Comparison of ENCODE assay signal across 9 mouse cellular contexts in genomic region chr1:89183261-89183831, GRCm38 (mm10).
DNase-seq lines count a peak whose midpoint lies in the region; ATAC-seq and TF ChIP-seq lines count a peak whose summit lies in the region.
"Had no signal": no experiment of that assay in that cellular context is flagged by ENCODE, and none has a peak within 500 bp of the region (broad histone marks: within the 10 kb centered on the region; RNA-seq: fewer than 3 reads in every experiment).

No protein-coding gene starts in this region.

- no peaks in the 10 kb centered on the region for H3K27me3 ChIP-seq in kidney, embryonic 16.5 days (ENCODE audit: insufficient read depth, low read length)
- H3K27me3 ChIP-seq in kidney, adult 2 months (replicated peaks; ENCODE audit: control insufficient read depth, insufficient read depth, low read length), result no peaks in the 10 kb centered on the region
- H3K27me3 ChIP-seq in forebrain, embryonic 14.5 days (replicated peaks; ENCODE audit: control insufficient read depth, insufficient read depth, low read length), result no peaks in the 10 kb centered on the region
- H3K27me3 ChIP-seq in hindbrain, embryonic 14.5 days (ENCODE audit: control insufficient read depth, insufficient read depth, low read length), result no peaks in the 10 kb centered on the region
- H3K27me3 ChIP-seq in midbrain, embryonic 11.5 days (ENCODE audit: control insufficient read depth, insufficient read depth, low read length), result no peaks in the 10 kb centered on the region
- H3K27me3 ChIP-seq: liver, embryonic 15.5 days had no signal

- no peak for TF ChIP-seq POLR2A in kidney, adult 2 months (IDR thresholded peaks at IDR 0.05; ENCODE audit: low read depth, low read length)

- no peak overlapping the region for H3K4me3 ChIP-seq in kidney, embryonic 16.5 days (ENCODE audit: low read length)
- no peak overlapping the region for H3K4me3 ChIP-seq in kidney, adult 2 months (ENCODE audit: insufficient read depth, low read depth, low read length)
- no peak overlapping the region for H3K4me3 ChIP-seq in forebrain, embryonic 14.5 days (ENCODE audit: low read depth, low read length)
- H3K4me3 ChIP-seq in hindbrain, embryonic 14.5 days (replicated peaks; ENCODE audit: low read length), result no peak overlapping the region
- H3K4me3 ChIP-seq in midbrain, embryonic 11.5 days (ENCODE audit: low read depth, low read length), result no peak overlapping the region
- H3K4me3 ChIP-seq: liver, embryonic 15.5 days had no signal

- no peak for DNase-seq in kidney, adult 2 months
- peak; percentile 86 for DNase-seq in forebrain, embryonic 14.5 days (ENCODE audit: low spot score)
- peak; percentile 52 for DNase-seq in hindbrain, embryonic 14.5 days (ENCODE audit: low spot score)
- DNase-seq in midbrain, embryonic 11.5 days (ENCODE audit: low spot score, missing footprints), result peak; percentile 96
- DNase-seq in layer of hippocampus, postnatal 14 days (ENCODE audit: low spot score in 2 of 2), result no peak
- DNase-seq in cerebellum, postnatal 10 days, result no peak

- H3K9ac ChIP-seq in kidney, embryonic 16.5 days (replicated peaks; ENCODE audit: low read length), result no peak overlapping the region
- no peak overlapping the region for H3K9ac ChIP-seq in forebrain, embryonic 14.5 days (ENCODE audit: low read length)
- H3K9ac ChIP-seq in hindbrain, embryonic 14.5 days, result no peak overlapping the region
- H3K9ac ChIP-seq in midbrain, embryonic 11.5 days (ENCODE audit: low read length), result peak overlapping the region; percentile 47
- H3K9ac ChIP-seq: liver, embryonic 15.5 days had no signal

- H3K36me3 ChIP-seq in kidney, embryonic 16.5 days (ENCODE audit: insufficient read depth, low read length), result no peaks in the 10 kb centered on the region
- no peaks in the 10 kb centered on the region for H3K36me3 ChIP-seq in kidney, adult 2 months (ENCODE audit: control insufficient read depth, insufficient read depth, low read length)
- H3K36me3 ChIP-seq in forebrain, embryonic 14.5 days (ENCODE audit: control insufficient read depth, insufficient read depth, low read length), result no peaks in the 10 kb centered on the region
- no peaks in the 10 kb centered on the region for H3K36me3 ChIP-seq in hindbrain, embryonic 14.5 days (replicated peaks; ENCODE audit: control insufficient read depth, insufficient read depth)
- no peaks in the 10 kb centered on the region for H3K36me3 ChIP-seq in midbrain, embryonic 11.5 days (ENCODE audit: control insufficient read depth, insufficient read depth, low read length)
- H3K36me3 ChIP-seq: liver, embryonic 15.5 days had no signal

- peak overlapping the region; percentile 2; the same call in 1 of the 2 replicates for H3K27ac ChIP-seq in kidney, embryonic 16.5 days (ENCODE audit: low read length)
- no peak overlapping the region for H3K27ac ChIP-seq in kidney, adult 2 months (ENCODE audit: insufficient read depth, low read depth, low read length)
- H3K27ac ChIP-seq in forebrain, embryonic 14.5 days (ENCODE audit: low read depth, low read length), result peak overlapping the region; percentile 27; the same call in 1 of the 2 replicates
- H3K27ac ChIP-seq in hindbrain, embryonic 14.5 days, result no peak overlapping the region
- peak overlapping the region; percentile 57; the same call in 1 of the 2 replicates for H3K27ac ChIP-seq in midbrain, embryonic 11.5 days (ENCODE audit: low read depth, low read length)
- H3K27ac ChIP-seq: liver, embryonic 15.5 days had no signal

- H3K4me2 ChIP-seq in kidney, embryonic 16.5 days (replicated peaks; ENCODE audit: low read depth, low read length), result no peak overlapping the region
- peak overlapping the region; percentile 23 for H3K4me2 ChIP-seq in forebrain, embryonic 14.5 days (ENCODE audit: low read length)
- peak overlapping the region; percentile 28 for H3K4me2 ChIP-seq in hindbrain, embryonic 14.5 days (replicated peaks)
- peak overlapping the region; percentile 19; the same call in 1 of the 2 replicates for H3K4me2 ChIP-seq in midbrain, embryonic 11.5 days
- H3K4me2 ChIP-seq: liver, embryonic 15.5 days had no signal

- H3K9me3 ChIP-seq in kidney, embryonic 16.5 days (ENCODE audit: low read length), result no peaks in the 10 kb centered on the region
- no peaks in the 10 kb centered on the region for H3K9me3 ChIP-seq in forebrain, embryonic 14.5 days (replicated peaks; ENCODE audit: control insufficient read depth, low read length)
- H3K9me3 ChIP-seq in hindbrain, embryonic 14.5 days (ENCODE audit: control insufficient read depth, low read length), result no peaks in the 10 kb centered on the region
- no peaks in the 10 kb centered on the region for H3K9me3 ChIP-seq in midbrain, embryonic 11.5 days (ENCODE audit: control insufficient read depth, low read length)
- H3K9me3 ChIP-seq: liver, embryonic 15.5 days had no signal

- TF ChIP-seq CTCF in kidney, adult 2 months (conservative IDR thresholded peaks at IDR 0.05; ENCODE audit: insufficient read depth, insufficient read length, low read depth, low read length), result no peak

- ATAC-seq in kidney, embryonic 16.5 days (ENCODE audit: low FRiP score, low TSS enrichment), result 0 out of 2 replicates have a peak, but pooled peaks have one; percentile 42
- ATAC-seq in forebrain, embryonic 14.5 days, result peak; percentile 69
- no peak; the same call in 1 of the 2 replicates for ATAC-seq in hindbrain, embryonic 14.5 days (ENCODE audit: low FRiP score)
- ATAC-seq in midbrain, embryonic 11.5 days (ENCODE audit: low FRiP score), result peak; percentile 79
- no peak for ATAC-seq in erythroblast, adult 5-6 weeks (replicated peaks; ENCODE audit: low FRiP score, poor library complexity, severe bottlenecking)

- peaks cover 7% of the 10 kb centered on the region; the same call in 1 of the 2 replicates for H3K4me1 ChIP-seq in kidney, embryonic 16.5 days (ENCODE audit: insufficient read depth, low read length)
- no peaks in the 10 kb centered on the region for H3K4me1 ChIP-seq in kidney, adult 2 months (ENCODE audit: control insufficient read depth, insufficient read depth, low read length)
- peaks cover 11% of the 10 kb centered on the region for H3K4me1 ChIP-seq in forebrain, embryonic 14.5 days (ENCODE audit: control insufficient read depth, insufficient read depth, low read length)
- peaks cover 9% of the 10 kb centered on the region for H3K4me1 ChIP-seq in hindbrain, embryonic 14.5 days (replicated peaks; ENCODE audit: control insufficient read depth, insufficient read depth, low read length)
- H3K4me1 ChIP-seq in midbrain, embryonic 11.5 days (ENCODE audit: control insufficient read depth, insufficient read depth, low read length), result peaks cover 20% of the 10 kb centered on the region
- H3K4me1 ChIP-seq: liver, embryonic 15.5 days had no signal

- WGBS in kidney, embryonic 16.5 days, result 35% methylated on average over 9 of the region's 9 CpGs
- 31% methylated on average over 9 of the region's 9 CpGs for WGBS in kidney, adult 2 months
- under 1% methylated on average over 9 of the region's 9 CpGs for WGBS in forebrain, embryonic 14.5 days
- WGBS in hindbrain, embryonic 14.5 days, result 9% methylated on average over 9 of the region's 9 CpGs
- WGBS in midbrain, embryonic 11.5 days, result 8% methylated on average over 9 of the region's 9 CpGs

Comparison
In these comparisons a context has a peak if more than half of its experiments do, and no peak if none do; other contexts are left out.
1. H3K27ac ChIP-seq: peak in kidney, embryonic 16.5 days (single experiment), forebrain, embryonic 14.5 days (single experiment) and midbrain, embryonic 11.5 days (single experiment); none in kidney, adult 2 months (single experiment) and hindbrain, embryonic 14.5 days (single experiment).
2. ATAC-seq: peak in kidney, embryonic 16.5 days (single experiment), forebrain, embryonic 14.5 days (single experiment) and midbrain, embryonic 11.5 days (single experiment); none in hindbrain, embryonic 14.5 days (single experiment) and erythroblast, adult 5-6 weeks (single experiment).
3. DNase-seq: peak in forebrain, embryonic 14.5 days (single experiment), hindbrain, embryonic 14.5 days (single experiment) and midbrain, embryonic 11.5 days (single experiment); none in kidney, adult 2 months (single experiment), layer of hippocampus, postnatal 14 days (0 of 2) and cerebellum, postnatal 10 days (0 of 2).